Mouse (Mus musculus) neural tube, embryonic 10.5 days (tissue): Measurements from ENCODE around the gene Ube2i.
A peak's percentile ranks its signal among the peaks of the same experiment; 100 is the strongest.
"Not testable (repeated sequence)": the region's sequence is repeated elsewhere in the genome, so short reads cannot be mapped to it uniquely, and the experiment has no call there.

ENCODE experiments used
- DNase-seq: peaks from one replicate; pipeline ENCODE4 v3.0.0-alpha.2; 2017; ENCODE audit warnings: low spot score; ENCODE audit errors: extremely low spot score

Ube2i gene

DNA sequence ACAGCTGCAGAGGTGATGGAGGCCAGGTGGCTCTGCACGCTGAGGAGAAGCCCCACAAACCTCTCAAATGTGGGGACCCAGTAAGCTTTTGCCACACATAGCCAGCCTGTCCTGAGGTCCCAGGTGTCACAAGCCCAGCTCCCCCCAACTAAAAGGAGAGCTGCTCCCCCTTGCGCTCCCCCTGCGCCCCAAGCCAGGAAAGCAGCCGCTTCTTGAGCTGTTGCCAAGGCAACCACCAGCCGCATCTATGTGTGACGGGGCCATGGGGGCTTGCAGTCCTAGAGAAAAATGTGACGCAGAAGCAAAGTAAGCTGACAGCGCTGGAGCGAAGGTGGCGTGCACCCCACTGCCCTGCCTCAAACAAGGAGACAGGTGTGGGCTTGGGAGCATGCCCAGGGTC, 20.7 kb downstream of the Ube2i start:
- DNase-seq, result no peak

DNA sequence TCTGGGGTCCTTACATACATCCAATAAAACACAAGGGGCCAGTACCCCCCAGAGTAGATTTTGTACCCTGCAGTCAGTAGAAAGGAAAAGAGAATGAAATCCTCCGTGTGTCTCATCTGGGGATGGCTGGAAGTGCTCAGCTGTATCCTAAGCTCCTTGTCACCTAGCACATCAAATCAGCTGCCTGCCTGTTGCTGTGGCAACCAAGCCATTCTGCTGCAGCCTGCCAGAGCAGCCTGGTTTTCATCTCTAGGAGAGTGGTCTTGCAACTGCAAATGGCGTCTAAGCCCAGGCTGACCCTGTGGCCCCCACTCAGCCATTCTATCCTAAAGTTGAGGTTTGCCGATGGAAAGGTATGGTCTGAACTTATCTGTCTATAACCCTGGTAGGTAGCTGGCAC, 21.8 kb downstream of the Ube2i start:
- no peak for DNase-seq

DNA sequence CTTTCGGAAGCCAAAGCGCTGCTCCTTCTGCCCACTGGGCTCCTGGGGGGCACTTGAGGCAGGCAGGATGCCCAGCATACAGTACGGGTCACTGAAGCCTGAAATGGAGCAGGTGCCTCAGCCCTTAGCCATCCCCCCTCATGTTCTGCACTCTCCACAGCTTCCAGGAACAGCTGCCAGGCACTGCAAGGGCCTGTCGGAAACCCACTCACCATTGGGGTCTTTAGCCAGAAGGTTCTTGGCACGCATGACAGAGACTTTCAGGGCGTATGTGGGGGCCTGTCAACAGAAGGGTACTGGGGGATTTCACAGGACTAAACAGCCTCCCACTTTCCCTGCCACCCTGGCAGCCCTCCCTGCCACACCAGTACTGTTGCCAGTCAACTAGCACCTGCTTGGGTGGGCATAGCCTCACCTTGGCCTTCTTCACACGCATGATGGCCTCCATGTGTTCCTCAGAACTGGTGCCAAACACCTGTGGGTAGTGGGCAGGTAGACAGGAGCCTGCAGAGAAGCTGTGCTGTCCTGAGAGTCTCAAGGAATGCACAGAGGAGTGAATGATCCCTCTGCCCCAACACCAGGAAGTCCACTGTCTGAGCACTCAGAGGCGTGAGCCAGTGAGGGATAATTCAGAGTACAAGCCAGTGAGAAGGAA, 24.1 kb downstream of the Ube2i start:
- DNase-seq, result no peak

DNA sequence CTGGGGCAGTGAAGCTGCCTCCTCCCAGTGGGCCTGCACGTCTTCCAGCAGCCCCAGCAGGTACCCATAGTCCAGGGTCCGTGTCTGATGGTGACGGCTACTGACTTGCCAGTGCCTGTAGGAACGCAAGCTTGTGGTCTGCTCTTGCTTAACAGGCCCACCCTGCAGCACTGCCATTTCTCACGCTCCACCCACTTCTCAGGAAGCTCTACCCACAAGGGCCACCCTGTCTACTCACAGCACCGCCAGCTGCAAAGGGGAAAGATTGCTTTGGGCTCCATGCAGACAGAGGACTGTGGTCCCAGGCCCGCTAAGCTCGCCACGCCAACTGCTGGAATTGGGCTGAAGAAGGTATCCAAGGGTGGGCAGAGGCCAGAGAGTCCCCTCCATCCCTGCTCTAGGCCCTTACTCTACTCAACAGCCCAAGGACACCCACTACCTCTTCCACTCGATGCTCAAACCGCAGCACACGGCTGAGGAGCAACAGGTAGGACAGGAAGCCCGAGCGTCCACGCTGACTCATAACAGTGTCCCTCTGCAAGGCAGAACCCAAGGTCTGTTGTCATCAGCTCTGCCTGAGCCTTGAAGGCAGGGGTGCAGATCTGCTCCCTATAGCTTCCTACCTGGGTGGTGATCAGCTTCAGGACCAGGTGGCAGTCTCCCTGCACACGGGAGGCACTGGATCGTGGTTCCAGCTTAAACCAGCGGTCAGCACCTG, 26.2 kb downstream of the Ube2i start:
- no peak for DNase-seq

DNA sequence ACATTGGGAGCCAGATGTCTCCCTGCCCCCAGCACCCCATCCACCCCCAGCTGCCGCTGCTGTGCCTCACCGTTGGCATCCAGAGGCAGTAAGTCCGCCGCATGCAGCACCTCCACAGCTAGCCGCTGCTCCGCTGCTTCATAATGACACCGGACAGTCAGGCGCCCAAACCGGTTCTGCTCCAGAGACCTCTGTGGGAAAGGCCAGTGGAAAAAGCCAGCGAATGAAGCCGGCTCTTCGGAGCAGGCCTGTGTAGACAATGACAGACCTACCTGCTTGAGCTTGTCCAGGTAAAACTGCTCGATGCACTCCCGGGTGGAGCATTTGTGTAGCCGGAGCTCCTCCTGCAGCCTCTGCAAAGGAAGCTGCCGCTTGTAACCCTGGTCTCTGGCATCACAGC, 30.2 kb downstream of the Ube2i start:
- DNase-seq, result no peak

DNA sequence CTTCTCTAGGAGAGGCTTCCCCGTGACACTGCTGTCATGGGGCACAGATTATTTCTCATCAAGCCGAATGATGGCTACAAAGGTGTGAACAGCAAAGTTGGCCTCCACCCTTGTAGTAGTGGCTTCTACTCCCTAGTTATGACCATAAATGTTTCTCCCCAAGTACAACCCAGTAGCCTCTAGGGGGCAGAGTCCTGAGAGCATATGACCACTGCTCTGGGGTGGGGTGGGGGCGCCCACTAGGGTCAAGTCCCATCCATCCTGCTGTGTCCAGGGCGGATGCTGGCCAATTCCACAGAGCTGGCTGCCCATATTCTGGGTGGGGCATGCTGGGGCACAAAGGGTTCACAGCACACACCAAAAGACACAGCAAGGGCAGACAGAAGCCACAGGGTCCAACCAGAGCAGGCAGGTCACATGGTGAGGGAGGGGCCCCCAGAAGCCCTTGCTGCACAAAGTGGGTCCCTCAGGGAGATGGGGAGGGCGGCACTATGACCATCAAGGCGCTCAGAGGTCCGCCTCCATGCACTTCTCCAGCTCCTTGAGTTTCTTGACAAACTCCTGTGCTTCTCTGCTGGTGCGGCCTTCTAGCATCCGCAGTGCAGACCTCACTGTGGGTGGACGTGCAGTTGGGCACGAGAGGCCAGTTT, 31.2 kb downstream of the Ube2i start:
- no peak for DNase-seq

DNA sequence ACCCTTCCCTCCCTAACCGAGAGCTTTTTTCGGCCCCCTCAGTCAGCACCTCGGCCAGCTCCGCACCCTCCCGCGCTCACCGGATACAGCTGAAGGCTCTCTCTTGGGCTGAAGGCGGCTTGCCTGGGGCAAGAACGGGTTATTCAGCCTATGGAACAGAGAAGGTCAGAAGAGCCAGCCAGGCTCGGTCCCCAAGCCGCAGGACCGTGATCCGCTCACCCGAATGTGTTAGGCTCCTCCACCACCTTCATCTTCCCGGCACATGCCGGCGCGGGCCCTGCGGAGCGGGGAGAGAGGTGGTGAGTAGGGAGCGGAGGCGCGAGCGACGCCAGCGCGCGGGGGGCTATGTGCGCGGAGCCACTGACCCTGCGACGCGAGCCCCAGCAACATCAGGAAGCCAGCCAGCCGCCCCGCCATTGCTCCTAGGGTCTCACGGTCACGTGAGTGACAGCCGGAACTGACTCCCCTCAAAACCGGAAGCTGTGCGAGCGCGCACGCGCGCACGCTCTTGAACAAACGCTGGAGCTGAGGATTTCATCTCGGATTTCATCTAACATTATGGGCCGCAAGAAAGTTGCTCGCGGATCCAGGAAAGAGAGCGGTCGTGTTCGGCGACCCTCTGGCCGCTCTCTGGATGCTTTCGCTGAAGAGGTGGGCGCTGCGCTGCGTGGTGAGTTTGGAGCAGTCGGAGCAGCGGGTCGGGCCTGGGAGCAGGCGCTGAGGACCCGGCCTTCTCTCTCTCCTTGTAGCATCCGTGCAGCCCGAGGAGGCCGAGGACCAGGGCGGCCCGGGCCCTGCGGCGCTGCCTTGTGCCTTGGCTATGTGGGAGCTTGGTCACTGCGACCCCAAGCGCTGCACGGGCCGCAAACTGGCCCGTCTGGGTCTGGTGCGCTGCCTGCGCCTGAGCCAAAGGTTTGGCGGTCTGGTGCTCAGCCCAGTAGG, 34.5 kb downstream of the Ube2i start, which contains the start of the genes Gnptg and Tsr3:
Gene Gnptg (minus strand): TSS at position 430 of the 942 bp plus-strand sequence.
Gene Tsr3 (plus strand): TSS at position 476 of the 942 bp plus-strand sequence.
- peak; percentile 92 for DNase-seq

DNA sequence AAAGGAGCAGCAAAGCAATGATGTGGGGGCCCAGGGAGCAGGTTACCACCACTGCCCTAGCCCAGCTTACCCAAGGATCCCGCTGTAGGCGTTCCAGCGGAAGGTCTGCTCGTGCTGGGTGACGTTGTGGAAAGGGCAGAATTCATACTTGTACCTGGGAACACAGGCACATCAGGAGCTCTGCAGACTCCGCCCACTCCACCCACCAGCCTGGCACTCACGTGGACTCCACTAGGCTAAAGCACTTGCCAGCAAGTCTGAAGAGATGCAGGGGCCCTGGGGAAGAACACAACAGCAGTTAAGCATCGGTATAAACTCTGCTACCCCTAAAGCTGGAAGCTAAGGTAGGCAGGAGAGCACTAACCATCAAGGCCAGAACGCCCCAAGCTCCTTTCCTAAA, 38.8 kb downstream of the Ube2i start:
- DNase-seq, result no peak

DNA sequence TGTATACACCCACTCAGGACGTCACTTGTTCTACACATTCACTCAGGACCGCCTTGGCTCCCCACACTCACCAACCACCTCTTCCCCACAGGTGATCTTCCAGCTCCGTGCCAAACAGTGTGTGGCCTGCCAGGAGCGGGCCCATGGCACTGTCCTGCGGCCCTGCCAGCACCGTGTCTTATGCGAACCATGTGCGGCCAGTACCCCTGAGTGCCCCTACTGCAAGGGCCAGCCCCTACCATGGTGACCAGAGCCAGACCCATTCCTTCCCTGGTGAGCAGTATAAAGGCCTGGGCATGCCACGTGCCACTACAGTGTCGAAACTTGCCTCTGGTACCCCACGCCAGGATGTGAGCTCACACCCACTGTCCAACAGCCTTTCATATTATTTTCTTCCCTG, 42.8 kb downstream of the Ube2i start:
- DNase-seq, result not testable (repeated sequence)

DNA sequence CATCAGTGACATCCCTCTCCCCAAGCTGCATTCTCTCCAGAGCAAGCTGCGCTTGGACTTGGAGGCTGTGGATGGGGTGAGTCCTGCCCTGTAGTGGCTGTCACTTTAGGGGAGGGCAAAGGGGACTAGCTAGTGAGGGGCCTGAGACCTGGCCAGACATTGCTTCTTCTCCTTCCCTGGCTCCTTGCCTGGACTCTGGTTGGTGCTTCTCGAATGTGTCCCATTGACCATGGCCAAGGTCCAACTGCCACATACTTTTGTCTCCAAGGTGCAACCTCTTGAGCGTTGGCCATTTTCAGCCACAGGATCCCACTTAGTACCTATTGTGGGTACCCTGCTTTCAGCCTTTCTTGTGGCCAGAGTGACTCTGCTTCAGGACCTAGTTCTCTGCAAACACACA, 43.7 kb downstream of the Ube2i start:
- no peak for DNase-seq

DNA sequence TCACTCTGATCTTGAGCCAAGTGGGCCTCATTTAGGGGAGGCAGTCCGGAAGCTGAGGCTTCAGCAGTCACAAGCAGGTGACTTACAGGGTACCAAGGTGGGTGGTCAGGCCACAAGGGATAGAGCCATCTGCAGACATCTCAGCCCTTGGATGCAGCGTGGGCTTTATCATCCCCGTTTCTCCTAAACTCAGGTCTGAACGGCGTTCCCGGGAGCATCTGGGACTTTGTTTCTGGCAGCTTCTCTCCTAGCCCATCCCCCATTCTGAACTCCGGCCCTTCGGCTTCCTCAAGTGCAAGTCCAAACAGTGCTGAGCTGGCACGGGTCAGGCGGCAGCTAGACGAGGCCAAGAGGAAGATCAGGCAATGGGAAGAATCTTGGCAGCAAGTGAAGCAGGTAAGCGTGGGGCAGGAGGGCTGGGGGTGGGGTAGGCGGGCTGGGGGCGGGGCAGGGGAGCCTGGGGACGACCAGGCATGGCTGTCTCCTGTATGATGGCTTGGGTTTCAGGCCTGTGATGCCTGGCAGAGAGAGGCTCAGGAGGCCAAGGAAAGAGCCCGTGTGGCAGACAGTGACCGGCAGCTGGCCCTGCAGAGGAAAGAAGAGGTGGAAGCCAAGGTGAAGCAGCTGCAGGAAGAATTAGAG, 44.3 kb downstream of the Ube2i start:
- not testable (repeated sequence) for DNase-seq

DNA sequence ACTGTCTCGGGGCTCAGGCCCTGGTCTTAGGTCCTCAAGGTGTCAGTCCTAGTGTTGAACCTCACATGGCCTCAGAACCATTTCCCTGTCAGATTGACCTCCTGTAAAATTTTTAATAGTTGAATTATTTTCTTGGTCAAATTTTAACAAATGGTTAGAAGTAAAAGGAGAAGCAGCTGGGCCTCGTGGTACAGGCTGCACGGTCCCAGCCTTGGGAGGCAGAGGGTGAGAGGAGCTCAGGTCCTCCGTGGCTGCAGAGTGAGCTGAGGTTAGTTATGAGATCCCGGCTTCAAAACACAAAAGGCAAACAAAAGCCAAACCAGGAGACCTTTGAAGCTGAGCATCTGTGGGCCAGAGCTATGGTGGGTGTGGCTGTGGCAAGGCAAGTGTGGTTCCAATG, 46.4 kb downstream of the Ube2i start:
- no peak for DNase-seq

DNA sequence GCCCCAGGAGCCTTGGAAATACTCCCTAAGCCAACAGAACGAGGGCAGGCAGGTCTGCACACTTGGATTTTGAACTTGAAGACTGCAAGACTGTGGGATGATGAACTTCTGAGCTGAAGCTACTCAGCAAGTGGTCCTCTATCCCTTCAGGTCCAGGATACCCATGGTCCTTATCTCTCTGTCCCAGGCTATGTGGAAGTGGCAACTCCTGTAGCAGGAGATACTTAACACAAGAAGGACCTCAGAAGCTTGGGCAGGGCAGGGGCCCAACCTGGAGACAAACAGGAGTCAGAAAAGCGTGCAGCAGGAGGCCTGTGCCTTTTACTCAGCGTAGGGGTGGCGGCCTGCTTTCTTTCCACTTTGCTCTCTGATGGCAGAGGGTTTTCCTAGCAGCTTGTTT, 48.8 kb downstream of the Ube2i start:
- no peak for DNase-seq

DNA sequence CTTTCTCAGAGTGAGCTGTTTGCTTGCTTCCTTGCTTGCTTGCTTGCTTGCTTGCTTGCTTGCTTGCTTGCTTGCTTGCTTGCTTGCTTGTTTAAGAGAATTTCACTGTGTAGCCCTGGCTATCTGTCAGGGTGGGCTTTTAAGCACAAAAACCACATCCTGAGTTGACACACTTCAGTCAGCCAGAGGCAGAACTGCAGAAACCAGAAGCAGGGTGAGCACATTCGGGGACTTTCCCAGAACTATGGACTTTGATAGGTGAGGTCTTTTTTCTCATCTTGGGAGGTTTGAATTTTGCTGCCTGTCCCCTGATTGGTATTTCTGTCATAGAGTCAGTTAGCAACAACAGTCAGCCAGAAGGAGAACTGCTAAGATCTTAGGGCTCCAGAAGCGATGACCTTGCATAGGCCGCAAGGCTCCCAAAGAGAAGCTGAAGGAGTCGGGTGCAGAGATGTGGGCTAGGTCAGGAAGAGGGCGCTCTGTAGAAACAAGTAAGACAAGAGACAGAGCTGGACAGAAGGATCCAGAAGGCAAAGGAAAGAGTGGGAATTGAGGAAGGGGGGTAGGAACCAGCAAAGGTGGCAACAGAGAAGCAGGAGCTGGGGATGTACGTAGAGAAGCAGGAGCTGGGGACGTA, 49.7 kb downstream of the Ube2i start:
- DNase-seq, result no peak

DNA sequence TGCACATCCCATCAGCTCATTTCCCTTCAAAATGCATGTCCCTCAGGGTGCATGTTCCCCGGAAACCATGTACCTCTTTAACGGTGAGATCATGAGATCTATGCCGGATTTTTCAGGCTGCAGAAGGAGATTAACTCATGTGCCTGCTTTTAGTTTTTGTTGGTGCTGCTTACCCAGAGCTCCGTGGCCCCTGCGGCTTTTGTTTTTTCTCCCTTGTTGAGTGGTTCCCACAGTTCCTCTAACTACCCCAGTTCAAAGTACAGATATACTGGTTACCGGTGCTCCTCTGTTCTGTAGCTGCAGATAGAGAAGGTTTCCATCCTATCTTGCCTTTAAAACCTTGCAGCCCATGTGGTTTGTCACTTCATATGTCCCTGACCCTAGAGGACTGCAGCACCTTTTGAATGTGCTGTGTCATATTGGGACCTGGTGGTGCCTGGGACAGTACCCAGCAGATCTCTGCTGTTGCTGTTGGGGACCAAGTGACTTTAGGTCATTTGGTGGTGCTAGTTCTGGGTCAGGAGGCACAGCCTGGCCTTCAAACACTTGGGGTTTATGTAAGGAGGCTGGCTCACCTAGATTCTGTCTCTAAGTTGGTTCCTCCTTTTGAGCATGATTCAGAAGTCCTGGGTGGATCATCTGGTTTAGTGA, 51.3 kb downstream of the Ube2i start:
- DNase-seq, result no peak

DNA sequence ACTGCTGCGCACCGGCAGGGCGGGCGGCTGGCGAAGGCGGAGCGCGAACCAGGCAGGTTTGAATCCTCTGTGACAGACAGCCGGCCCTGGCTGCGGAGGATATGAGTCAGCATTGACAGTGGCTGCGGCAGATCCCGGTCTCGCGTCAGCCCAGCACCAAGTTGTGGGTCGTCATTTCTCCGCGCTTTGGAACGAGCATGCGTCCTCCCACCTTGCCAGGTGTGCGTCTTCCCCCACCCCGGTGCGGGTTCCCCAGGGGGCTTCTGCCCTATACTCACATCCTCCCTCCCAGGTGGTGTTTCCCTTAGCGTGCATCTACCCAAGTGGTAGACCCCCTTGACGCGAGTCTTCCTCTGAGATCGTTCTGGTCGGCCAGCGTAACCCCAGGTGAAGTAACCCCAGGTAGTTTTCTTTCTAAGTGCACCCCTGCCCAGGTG, 51.9 kb downstream of the Ube2i start:
- not testable (repeated sequence) for DNase-seq

DNA sequence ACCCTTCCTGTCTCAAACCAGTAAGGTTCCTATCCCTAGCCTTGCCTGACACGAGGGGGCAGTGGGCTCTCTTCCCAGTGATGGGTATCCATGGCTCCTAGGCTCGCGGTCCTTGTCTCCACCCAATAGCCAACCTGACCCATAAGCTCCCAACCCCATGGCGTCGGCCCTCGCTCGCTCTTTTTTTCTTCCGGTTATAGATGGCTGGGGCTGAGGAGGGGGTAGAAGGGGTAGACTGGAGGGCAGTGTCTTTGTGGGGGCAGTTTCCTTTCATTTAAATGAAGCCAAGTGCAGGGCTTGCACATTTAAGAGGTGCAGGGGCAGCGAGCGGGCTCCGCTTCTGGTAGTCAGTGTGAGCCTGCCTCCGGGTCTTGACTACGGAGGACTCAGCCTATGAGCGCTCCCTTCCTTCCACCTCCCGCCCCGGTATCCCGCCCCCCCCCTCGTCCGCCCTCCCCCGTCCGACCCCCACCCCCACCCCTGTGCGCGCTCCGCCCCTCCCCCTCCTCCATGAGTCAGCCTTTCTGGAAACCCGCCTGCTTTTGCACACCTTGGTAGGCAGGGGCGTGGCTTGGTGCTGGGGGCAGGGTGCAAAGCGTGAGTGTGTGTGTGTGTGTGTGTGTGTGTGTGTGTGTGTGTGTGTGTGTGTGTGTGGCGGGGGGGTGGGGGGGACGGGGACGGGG, 52.5 kb downstream of the Ube2i start:
- peak; percentile 59 for DNase-seq

DNA sequence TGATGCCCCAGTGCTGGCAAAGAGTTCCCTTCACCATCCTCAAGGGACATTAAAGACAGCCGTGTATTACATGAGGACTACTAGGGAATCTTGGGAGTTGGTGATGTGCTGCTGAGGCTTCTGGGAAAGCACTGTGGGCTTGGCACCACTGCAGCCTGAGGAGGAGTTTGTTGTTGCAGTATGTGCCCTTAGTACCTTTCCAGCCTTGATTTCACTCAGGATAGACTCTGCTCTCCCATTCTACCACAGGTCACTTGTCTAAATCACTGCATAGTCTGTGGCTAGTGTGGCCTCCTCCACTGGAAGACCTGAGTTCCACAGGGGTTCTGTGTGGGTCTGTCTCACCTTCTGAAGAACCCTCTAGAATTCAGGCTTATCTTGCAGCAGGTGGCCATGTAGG, 53.7 kb downstream of the Ube2i start:
- no peak for DNase-seq
